Mouse (Mus musculus): Measurements from ENCODE around the gene Fam83d. TPM values are rescaled to one million over a fixed set of nuclear protein-coding genes. Genes with fewer than 3 reads are reported as not detected.

Gene Fam83d
- 14.6 and 19.3 TPM in 2 replicates for polyA plus RNA-seq (2011; ENCODE audit: insufficient read length, low read depth, missing spikeins)

- Histone ChIP-seq H3K4me1 (ENCODE audit: control insufficient read depth, insufficient read depth, low read length) (peaks cover 5% of the 10 kb centered on the region; the same call in 1 of the 2 replicates), H3K4me3 (ENCODE audit: insufficient read depth, low read length) (peak within 1 kb of the TSS; percentile 70), H3K27ac (ENCODE audit: insufficient read depth, low read length) (peak within 1 kb of the TSS; percentile 18; the same call in 1 of the 2 replicates)
- TF ChIP-seq POLR2A (IDR thresholded peaks at IDR 0.05; ENCODE audit: low read depth, low read length) (peak; percentile 99), CTCF (IDR thresholded peaks at IDR 0.05; ENCODE audit: borderline replicate concordance, insufficient read depth, low read length) (peak; percentile 70; the same call in 1 of the 2 replicates)
Observed at GRCm38 (mm10) chr2:158767742-158768339, at the start of gene Fam83d. Gene Fam83d (plus strand): TSS chr2:158768093.

- no peak overlapping the region for H3K4me3 ChIP-seq (ENCODE audit: insufficient read depth, low read length)
- H3K27ac ChIP-seq (ENCODE audit: insufficient read depth, low read length): no peak overlapping the region
- no peaks in the 10 kb centered on the region for H3K4me1 ChIP-seq (ENCODE audit: control insufficient read depth, insufficient read depth, low read length)
- TF ChIP-seq POLR2A (IDR thresholded peaks at IDR 0.05; ENCODE audit: low read depth, low read length) (no peak), CTCF (IDR thresholded peaks at IDR 0.05; ENCODE audit: borderline replicate concordance, insufficient read depth, low read length) (no peak)
Observed at GRCm38 (mm10) chr2:158718816-158719549, 48.9 kb upstream of the Fam83d start.

GRCm38 (mm10) chr2:158720715-158721370 is 47.0 kb upstream of the Fam83d start:
- Histone ChIP-seq H3K4me1 (ENCODE audit: control insufficient read depth, insufficient read depth, low read length) (no peaks in the 10 kb centered on the region), H3K4me3 (ENCODE audit: insufficient read depth, low read length) (no peak overlapping the region), H3K27ac (ENCODE audit: insufficient read depth, low read length) (no peak overlapping the region)
- no peak for TF ChIP-seq CTCF (IDR thresholded peaks at IDR 0.05; ENCODE audit: borderline replicate concordance, insufficient read depth, low read length)
- TF ChIP-seq POLR2A (IDR thresholded peaks at IDR 0.05; ENCODE audit: low read depth, low read length): no peak

DNA sequence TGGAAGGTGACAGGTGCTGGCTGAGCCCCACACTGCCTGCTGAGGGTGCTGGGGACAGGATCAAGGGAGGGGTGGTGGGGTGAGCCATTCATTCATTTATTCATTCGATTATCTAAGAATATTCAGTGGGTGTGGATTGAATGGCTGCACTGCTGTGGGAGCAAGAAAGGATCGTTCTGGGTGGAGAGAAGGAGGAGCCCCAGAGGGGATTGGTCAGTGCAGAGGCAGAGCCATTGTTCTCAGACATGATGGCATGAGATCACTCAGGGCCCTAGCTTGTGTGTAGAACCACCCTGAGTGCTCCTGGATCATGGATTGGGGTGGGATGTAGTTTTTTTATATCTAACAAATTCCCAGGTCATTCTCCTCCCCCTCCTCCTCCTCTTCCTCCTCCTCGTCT is 46.4 kb upstream of the Fam83d start:
- H3K4me3 ChIP-seq (ENCODE audit: insufficient read depth, low read length): no peak overlapping the region
- no peaks in the 10 kb centered on the region for H3K4me1 ChIP-seq (ENCODE audit: control insufficient read depth, insufficient read depth, low read length)
- no peak overlapping the region for H3K27ac ChIP-seq (ENCODE audit: insufficient read depth, low read length)
- no peak for TF ChIP-seq POLR2A (IDR thresholded peaks at IDR 0.05; ENCODE audit: low read depth, low read length)
- TF ChIP-seq CTCF (IDR thresholded peaks at IDR 0.05; ENCODE audit: borderline replicate concordance, insufficient read depth, low read length): no peak

- TF ChIP-seq POLR2A (IDR thresholded peaks at IDR 0.05; ENCODE audit: low read depth, low read length): no peak
- TF ChIP-seq CTCF (IDR thresholded peaks at IDR 0.05; ENCODE audit: borderline replicate concordance, insufficient read depth, low read length): no peak
- no peak overlapping the region for H3K4me3 ChIP-seq (ENCODE audit: insufficient read depth, low read length)
- H3K4me1 ChIP-seq (ENCODE audit: control insufficient read depth, insufficient read depth, low read length): no peaks in the 10 kb centered on the region
- H3K27ac ChIP-seq (ENCODE audit: insufficient read depth, low read length): no peak overlapping the region
Observed at GRCm38 (mm10) chr2:158722135-158722534, 45.8 kb upstream of the Fam83d start.

GRCm38 (mm10) chr2:158722991-158723551 is 44.8 kb upstream of the Fam83d start:
- TF ChIP-seq CTCF (IDR thresholded peaks at IDR 0.05; ENCODE audit: borderline replicate concordance, insufficient read depth, low read length) (no peak), POLR2A (IDR thresholded peaks at IDR 0.05; ENCODE audit: low read depth, low read length) (no peak)
- Histone ChIP-seq H3K27ac (ENCODE audit: insufficient read depth, low read length) (no peak overlapping the region), H3K4me3 (ENCODE audit: insufficient read depth, low read length) (no peak overlapping the region), H3K4me1 (ENCODE audit: control insufficient read depth, insufficient read depth, low read length) (no peaks in the 10 kb centered on the region)

- H3K4me3 ChIP-seq (ENCODE audit: insufficient read depth, low read length): no peak overlapping the region
- no peaks in the 10 kb centered on the region for H3K4me1 ChIP-seq (ENCODE audit: control insufficient read depth, insufficient read depth, low read length)
- no peak overlapping the region for H3K27ac ChIP-seq (ENCODE audit: insufficient read depth, low read length)
- TF ChIP-seq POLR2A (IDR thresholded peaks at IDR 0.05; ENCODE audit: low read depth, low read length) (no peak), CTCF (IDR thresholded peaks at IDR 0.05; ENCODE audit: borderline replicate concordance, insufficient read depth, low read length) (no peak)
Observed at GRCm38 (mm10) chr2:158723806-158724205, 44.1 kb upstream of the Fam83d start.

GRCm38 (mm10) chr2:158726252-158726651 is 41.6 kb upstream of the Fam83d start:
- Histone ChIP-seq H3K27ac (ENCODE audit: insufficient read depth, low read length) (no peak overlapping the region), H3K4me1 (ENCODE audit: control insufficient read depth, insufficient read depth, low read length) (no peaks in the 10 kb centered on the region), H3K4me3 (ENCODE audit: insufficient read depth, low read length) (no peak overlapping the region)
- TF ChIP-seq POLR2A (IDR thresholded peaks at IDR 0.05; ENCODE audit: low read depth, low read length): no peak
- no peak for TF ChIP-seq CTCF (IDR thresholded peaks at IDR 0.05; ENCODE audit: borderline replicate concordance, insufficient read depth, low read length)

DNA sequence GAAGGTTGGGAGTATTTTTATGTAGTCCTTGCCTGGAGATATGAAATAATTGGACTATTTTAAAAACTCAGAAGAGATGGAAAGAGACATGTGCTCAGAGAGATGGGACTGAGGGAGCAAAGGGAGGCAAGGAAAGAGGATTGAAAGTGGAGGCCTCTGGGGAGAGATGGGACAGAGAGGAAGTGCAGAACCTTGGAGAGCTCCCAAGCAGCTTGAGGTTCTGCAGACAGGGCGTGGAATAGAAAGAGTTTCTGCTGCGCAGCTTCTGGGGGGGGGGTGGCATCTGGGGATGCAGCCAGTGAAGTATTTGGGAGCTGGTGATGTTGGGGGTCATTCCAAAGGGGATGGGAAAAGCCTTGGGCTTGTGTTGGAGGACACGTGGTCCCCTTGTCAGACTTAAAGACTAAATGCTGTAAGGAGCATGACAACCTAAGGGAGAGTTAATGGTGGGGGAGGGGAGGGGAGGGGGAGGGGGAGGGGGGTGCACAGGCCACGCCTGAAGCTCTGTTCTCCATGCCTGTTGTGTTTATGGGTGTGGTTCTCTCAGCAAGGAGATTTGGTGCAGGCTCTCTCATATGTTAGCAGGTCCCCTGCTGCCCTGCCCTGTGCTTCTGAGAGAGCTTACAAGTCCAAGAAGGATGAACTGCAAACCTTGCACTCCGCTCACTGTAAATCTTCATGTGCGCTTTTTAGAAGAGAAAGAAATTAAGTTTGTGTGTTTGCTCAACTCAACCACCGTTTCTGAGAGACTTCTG is 39.7 kb upstream of the Fam83d start:
- TF ChIP-seq POLR2A (IDR thresholded peaks at IDR 0.05; ENCODE audit: low read depth, low read length): no peak
- no peak for TF ChIP-seq CTCF (IDR thresholded peaks at IDR 0.05; ENCODE audit: borderline replicate concordance, insufficient read depth, low read length)
- H3K4me3 ChIP-seq (ENCODE audit: insufficient read depth, low read length): no peak overlapping the region
- H3K4me1 ChIP-seq (ENCODE audit: control insufficient read depth, insufficient read depth, low read length): no peaks in the 10 kb centered on the region
- H3K27ac ChIP-seq (ENCODE audit: insufficient read depth, low read length): no peak overlapping the region

Data from embryonic fibroblast, embryonic 13.5 days (primary cell).